Mouse (Mus musculus) lung, postnatal 0 days (tissue): ENCODE measurements around the gene Gba.

ENCODE experiments used
- CTCF ChIP-seq: IDR thresholded peaks from 2 replicates; pipeline ENCODE4 v1.5.1; 2016; ENCODE audit warnings: antibody characterized with exemption, mild to moderate bottlenecking
- EP300 ChIP-seq: IDR thresholded peaks from 2 replicates; pipeline ENCODE4 v1.6.1; 2016; ENCODE audit warnings: antibody characterized with exemption, mild to moderate bottlenecking, control low read depth

GRCm38 (mm10) chr3:89161786-89162185 is 40.9 kb upstream of the Gba start:
- TF ChIP-seq CTCF: no peak
- no peak for TF ChIP-seq EP300
